Mouse (Mus musculus) embryonic facial prominence, embryonic 12.5 days (tissue): ENCODE results near the gene Polr2e. TPM values are rescaled to one million over a fixed set of nuclear protein-coding genes. Genes with fewer than 3 reads are reported as not detected.
"Not testable (repeated sequence)": the region's sequence is repeated elsewhere in the genome, so short reads cannot be mapped to it uniquely, and the experiment has no call there.

Experiments
- ATAC-seq: fragments of 200-750 bp; cut with Nextera tagmentation; 2 replicates; pipeline ENCODE4 v1.8.0; 2017; ENCODE audit not compliant: insufficient number of reproducible peaks, insufficient read depth, low FRiP score, low TSS enrichment
- H3K27ac ChIP-seq: fragments of 300-500 bp; sonication (generic); 2 replicates; pipeline ENCODE4 v1.5.1; 2016; ENCODE audit warnings: mild to moderate bottlenecking
- H3K27me3 ChIP-seq: fragments of 300-500 bp; sonication (generic); 2 replicates; pipeline ENCODE4 v1.6.1; 2016; ENCODE audit warnings: mild to moderate bottlenecking, moderate library complexity
- H3K36me3 ChIP-seq: fragments of 300-500 bp; sonication (generic); 2 replicates; pipeline ENCODE4 v1.6.1; 2016; ENCODE audit warnings: mild to moderate bottlenecking
- H3K4me1 ChIP-seq: fragments of 300-500 bp; sonication (generic); 2 replicates; pipeline ENCODE4 v1.6.1; 2016
- H3K4me2 ChIP-seq: fragments of 300-500 bp; sonication (generic); replicated peaks from 2 replicates; pipeline ENCODE4 v1.6.1; 2016; ENCODE audit warnings: mild to moderate bottlenecking, moderate library complexity
- H3K4me3 ChIP-seq: fragments of 300-500 bp; sonication (generic); 2 replicates; pipeline ENCODE4 v1.5.1; 2016; ENCODE audit warnings: mild to moderate bottlenecking
- H3K9ac ChIP-seq: fragments of 300-500 bp; sonication (generic); 2 replicates; pipeline ENCODE4 v1.6.1; 2016; ENCODE audit warnings: mild to moderate bottlenecking, moderate library complexity
- H3K9me3 ChIP-seq: fragments of 300-500 bp; sonication (generic); 2 replicates; pipeline ENCODE4 v1.6.1; 2016; ENCODE audit warnings: mild to moderate bottlenecking, moderate library complexity
- WGBS: fragments of 180-500 bp; shearing (Covaris S2); methylation state at CpG from one replicate; pipeline ENCODE4 v1.1.7; 2016; 5-methylcytosine and 5-hydroxymethylcytosine counted together
- polyA plus RNA-seq: library from polyadenylated mRNA; unstranded; fragments of >200 nt; fragmentation: Nextera tagmentation; extraction: Ambion mirVana; gene quantifications from 2 replicates; pipeline ENCODE4 v1.2.1, GENCODE M21; 2016

Gene Polr2e
- polyA plus RNA-seq, 1 experiment from 2014 or later: 227 TPM

- Histone ChIP-seq H3K27ac (peak overlapping the region; percentile 67), H3K9ac (no peak overlapping the region), H3K36me3 (no peaks in the 10 kb centered on the region), H3K4me1 (peaks cover 13% of the 10 kb centered on the region; the same call in 1 of the 2 replicates), H3K9me3 (no peaks in the 10 kb centered on the region), H3K4me2 (no peak overlapping the region), H3K27me3 (no peaks in the 10 kb centered on the region), H3K4me3 (no peak overlapping the region)
- ATAC-seq: no peak
- WGBS: 17% methylated on average over 5 of the region's 5 CpGs
Measured at GRCm38 (mm10) chr10:80048396-80048795, 8.8 kb upstream of the Polr2e start.

GRCm38 (mm10) chr10:80047041-80047565 lies 7.5 kb upstream of the Polr2e start, which contains the start of gene Gpx4:
Gpx4 (plus strand) TSS chr10:80047166.
- Histone ChIP-seq H3K4me2 (no peak within 1 kb of the TSS), H3K9me3 (no peaks in the 10 kb centered on the region), H3K9ac (peak within 1 kb of the TSS; percentile 17; the same call in 1 of the 2 replicates), H3K4me3 (no peak within 1 kb of the TSS), H3K4me1 (peaks cover 13% of the 10 kb centered on the region; the same call in 1 of the 2 replicates), H3K27ac (peak within 1 kb of the TSS; percentile 67; the same call in 1 of the 2 replicates), H3K27me3 (no peaks in the 10 kb centered on the region), H3K36me3 (no peaks in the 10 kb centered on the region)
- ATAC-seq: no peak
- 45% methylated on average over 9 of the region's 9 CpGs for WGBS

DNA sequence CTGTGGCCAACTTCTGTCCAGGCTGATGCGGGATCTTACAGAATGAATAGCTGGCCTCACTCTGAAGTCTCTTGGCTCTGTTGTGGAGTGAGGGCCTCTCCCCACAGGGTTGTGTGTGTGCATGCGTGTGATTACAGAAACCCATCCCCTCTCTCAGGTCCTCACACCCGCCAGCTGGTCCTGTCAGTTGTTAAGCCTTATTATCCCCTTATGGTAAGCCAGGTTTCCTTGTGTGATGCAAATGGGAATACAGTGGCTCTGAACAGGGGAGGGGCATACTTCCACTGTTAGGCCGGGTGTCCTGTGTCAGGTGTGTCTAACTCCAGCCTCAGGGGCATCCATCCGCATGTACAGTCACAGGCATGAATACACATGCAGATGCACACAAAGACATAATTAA lies 6.2 kb upstream of the Polr2e start:
- no peak overlapping the region for H3K27ac ChIP-seq
- no peak overlapping the region for H3K4me3 ChIP-seq
- H3K4me2 ChIP-seq: no peak overlapping the region
- H3K9ac ChIP-seq: no peak overlapping the region
- no peaks in the 10 kb centered on the region for H3K9me3 ChIP-seq
- no peaks in the 10 kb centered on the region for H3K36me3 ChIP-seq
- no peak for ATAC-seq
- peaks cover 10% of the 10 kb centered on the region; the same call in 1 of the 2 replicates for H3K4me1 ChIP-seq
- 78% methylated on average over 5 of the region's 5 CpGs for WGBS
- H3K27me3 ChIP-seq: no peaks in the 10 kb centered on the region

- 90% methylated on average over 3 of the region's 4 CpGs for WGBS
- not testable (repeated sequence) for H3K4me3 ChIP-seq
Measured at GRCm38 (mm10) chr10:80045364-80045763, 5.8 kb upstream of the Polr2e start.

GRCm38 (mm10) chr10:80044087-80044486 lies 4.5 kb upstream of the Polr2e start:
- Histone ChIP-seq H3K27me3 (no peaks in the 10 kb centered on the region), H3K9me3 (no peaks in the 10 kb centered on the region), H3K4me1 (peaks cover 10% of the 10 kb centered on the region; the same call in 1 of the 2 replicates), H3K9ac (no peak overlapping the region), H3K27ac (no peak overlapping the region), H3K4me2 (no peak overlapping the region), H3K36me3 (no peaks in the 10 kb centered on the region), H3K4me3 (no peak overlapping the region)
- WGBS: 44% methylated on average over 4 of the region's 4 CpGs
- no peak for ATAC-seq

More at GRCm38 (mm10) chr10:80045364-80045763, 5.8 kb upstream of the Polr2e start:
- H3K9me3 ChIP-seq, H3K36me3 ChIP-seq, H3K4me2 ChIP-seq, H3K9ac ChIP-seq, H3K27ac ChIP-seq, H3K4me1 ChIP-seq, H3K27me3 ChIP-seq, ATAC-seq: not testable (repeated sequence)

DNA sequence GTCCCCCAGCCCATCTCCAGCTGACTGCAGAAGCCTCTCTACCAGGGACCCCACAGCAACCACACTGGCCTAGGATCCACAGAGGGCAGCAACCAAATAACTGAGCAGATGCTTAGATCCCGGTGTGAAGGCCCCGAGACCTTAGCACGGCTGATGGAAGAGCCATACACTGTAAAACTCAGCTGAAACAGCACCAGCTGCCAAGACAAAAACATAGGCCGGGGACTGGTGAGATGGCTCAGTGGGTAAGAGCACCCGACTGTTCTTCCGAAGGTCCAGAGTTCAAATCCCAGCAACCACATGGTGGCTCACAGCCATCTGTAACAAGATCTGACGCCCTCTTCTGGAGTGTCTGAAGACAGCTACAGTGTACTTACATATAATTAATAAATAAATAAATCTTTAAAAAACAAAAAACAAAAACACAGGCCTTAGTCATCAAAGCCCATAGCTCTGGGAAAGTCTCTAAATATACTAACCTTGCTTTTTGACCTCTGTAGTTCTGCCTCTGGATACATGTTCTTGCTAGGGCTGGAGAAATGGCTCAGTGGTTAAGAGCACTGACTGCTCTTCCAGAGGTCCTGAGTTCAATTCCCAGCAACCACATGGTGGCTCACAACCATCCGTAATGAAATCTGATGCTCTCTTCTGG lies 1.9 kb upstream of the Polr2e start:
- not testable (repeated sequence) for H3K4me2 ChIP-seq, H3K27me3 ChIP-seq, ATAC-seq, H3K9ac ChIP-seq, H3K4me1 ChIP-seq, H3K4me3 ChIP-seq, H3K9me3 ChIP-seq, H3K27ac ChIP-seq
- H3K36me3 ChIP-seq: peaks cover 18% of the 10 kb centered on the region
- 85% methylated on average over 8 of the region's 8 CpGs for WGBS

DNA sequence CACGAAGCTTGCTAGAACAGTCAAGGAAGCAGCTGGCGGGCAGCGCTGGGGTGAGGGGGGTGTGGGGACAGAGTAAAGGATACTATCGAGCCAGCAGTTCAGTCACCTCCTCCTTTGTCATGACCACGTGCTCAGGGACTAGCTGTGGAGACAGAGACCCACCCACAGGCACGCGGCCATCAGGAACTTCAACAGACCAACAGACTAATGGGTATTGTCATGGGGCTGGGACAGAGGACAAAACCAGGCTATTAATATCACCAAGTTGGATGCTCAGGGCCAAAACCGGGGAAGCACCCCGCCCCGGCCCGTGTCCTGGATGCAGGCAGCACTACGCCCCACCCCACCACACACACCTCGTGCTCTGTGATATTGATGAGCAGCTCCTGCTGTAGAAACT lies 2.8 kb downstream of the Polr2e start:
- Histone ChIP-seq H3K27ac (no peak overlapping the region), H3K27me3 (no peaks in the 10 kb centered on the region), H3K4me3 (no peak overlapping the region), H3K9me3 (no peaks in the 10 kb centered on the region), H3K4me2 (no peak overlapping the region), H3K9ac (no peak overlapping the region), H3K36me3 (peaks cover 42% of the 10 kb centered on the region), H3K4me1 (peaks cover 10% of the 10 kb centered on the region)
- no peak for ATAC-seq
- WGBS: 92% methylated on average over 13 of the region's 13 CpGs

- 0 out of 2 replicates have a peak overlapping the region, but pooled peaks have one; percentile 30 for H3K27ac ChIP-seq
- no peak overlapping the region for H3K4me3 ChIP-seq
- H3K9me3 ChIP-seq: no peaks in the 10 kb centered on the region
- no peak for ATAC-seq
- H3K36me3 ChIP-seq: peaks cover 42% of the 10 kb centered on the region
- 0 out of 2 replicates have a peak overlapping the region, but pooled peaks have one; percentile 7 for H3K9ac ChIP-seq
- no peaks in the 10 kb centered on the region for H3K27me3 ChIP-seq
- peaks cover 10% of the 10 kb centered on the region for H3K4me1 ChIP-seq
- H3K4me2 ChIP-seq: no peak overlapping the region
- 94% methylated on average over 5 of the region's 5 CpGs for WGBS
Measured at GRCm38 (mm10) chr10:80035686-80036085, 3.9 kb downstream of the Polr2e start.

DNA sequence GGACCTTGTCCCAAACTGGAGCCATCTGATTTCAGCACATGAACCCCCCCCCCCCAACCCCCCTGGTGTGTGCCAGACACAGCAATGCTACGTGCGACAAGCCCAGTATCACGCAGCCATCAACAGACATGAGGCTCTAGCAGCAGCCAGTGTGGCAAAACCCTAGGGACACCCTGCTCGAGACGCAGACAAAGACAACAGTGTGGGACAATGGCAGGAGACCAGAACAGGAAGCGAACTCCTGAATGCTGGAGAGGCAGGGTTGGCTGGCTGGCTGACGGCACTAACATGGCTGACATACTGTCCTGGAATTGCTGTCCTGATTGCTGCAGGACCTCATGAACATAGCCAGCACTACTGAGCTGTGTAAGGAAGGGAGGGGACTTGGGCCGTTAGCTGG lies 4.4 kb downstream of the Polr2e start:
- 81% methylated on average over 8 of the region's 8 CpGs for WGBS
- Histone ChIP-seq H3K4me2 (no peak overlapping the region), H3K4me3 (no peak overlapping the region), H3K27me3 (no peaks in the 10 kb centered on the region), H3K27ac (peak overlapping the region; percentile 36; the same call in 1 of the 2 replicates), H3K9me3 (no peaks in the 10 kb centered on the region), H3K4me1 (peaks cover 10% of the 10 kb centered on the region), H3K9ac (no peak overlapping the region), H3K36me3 (peaks cover 42% of the 10 kb centered on the region)
- no peak for ATAC-seq

GRCm38 (mm10) chr10:80033511-80034391 lies 5.8 kb downstream of the Polr2e start:
- H3K4me2 ChIP-seq: no peak overlapping the region
- peaks cover 10% of the 10 kb centered on the region for H3K4me1 ChIP-seq
- H3K9me3 ChIP-seq: no peaks in the 10 kb centered on the region
- H3K27ac ChIP-seq: no peak overlapping the region
- no peak for ATAC-seq
- H3K4me3 ChIP-seq: no peak overlapping the region
- no peaks in the 10 kb centered on the region for H3K27me3 ChIP-seq
- peaks cover 42% of the 10 kb centered on the region for H3K36me3 ChIP-seq
- no peak overlapping the region for H3K9ac ChIP-seq
- 43% methylated on average over 9 of the region's 9 CpGs for WGBS

DNA sequence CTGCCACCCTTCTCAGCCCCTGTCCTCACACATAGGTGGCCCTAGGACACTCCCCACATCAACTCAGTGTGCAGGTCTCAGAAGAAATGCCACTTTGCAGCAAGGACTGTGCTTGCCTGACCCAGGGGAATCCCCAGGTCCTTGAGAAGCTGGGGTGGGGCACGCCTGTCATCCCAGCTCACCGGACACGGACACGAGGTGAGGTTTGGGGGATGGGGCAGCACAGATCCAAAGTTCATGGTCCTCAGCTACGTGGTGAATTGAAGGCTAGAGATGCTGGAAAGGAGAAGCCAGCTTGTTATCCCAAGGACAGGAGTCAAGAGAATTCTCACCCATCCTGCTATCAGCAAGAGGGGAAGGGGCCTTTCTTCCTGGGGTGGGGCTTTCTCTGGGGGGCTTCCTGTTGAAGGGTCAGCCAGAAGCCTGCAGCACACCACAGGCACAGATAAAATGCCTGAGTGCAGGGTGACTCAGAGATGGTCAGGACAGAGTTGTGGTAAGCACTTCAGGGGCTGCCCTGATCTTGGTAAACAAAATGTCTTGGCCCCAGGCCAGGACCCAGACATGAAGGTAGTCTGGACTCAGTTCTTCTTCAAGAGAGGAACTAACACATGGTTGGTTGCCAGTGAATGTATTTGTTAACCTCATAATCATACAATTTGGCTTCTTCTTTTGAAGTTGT lies 6.7 kb downstream of the Polr2e start:
- Histone ChIP-seq H3K27me3 (no peaks in the 10 kb centered on the region), H3K9me3 (no peaks in the 10 kb centered on the region), H3K9ac (no peak overlapping the region), H3K4me1 (peaks cover 2% of the 10 kb centered on the region), H3K36me3 (peaks cover 37% of the 10 kb centered on the region), H3K27ac (peak overlapping the region; percentile 14; the same call in 1 of the 2 replicates), H3K4me3 (no peak overlapping the region), H3K4me2 (no peak overlapping the region)
- 65% methylated on average over 5 of the region's 5 CpGs for WGBS
- ATAC-seq: no peak
